Mouse (Mus musculus) G1E (cell line): ENCODE results near the gene Cnot4.

Source experiments
- CTCF ChIP-seq: IDR thresholded peaks from 2 replicates; pipeline ENCODE4 v1.5.1; 2012; ENCODE audit warnings: low read depth, low read length, inconsistent platforms, mixed read lengths
- GATA1 ChIP-seq: IDR thresholded peaks from 2 replicates; pipeline ENCODE4 v1.6.1; 2012; ENCODE audit warnings: borderline replicate concordance, low read length, inconsistent platforms, mixed read lengths
- GATA2 ChIP-seq: IDR thresholded peaks from 2 replicates; pipeline ENCODE4 v1.6.1; 2012; ENCODE audit warnings: low read depth, low read length, inconsistent platforms, borderline replicate concordance
- POLR2AphosphoS5 ChIP-seq: IDR thresholded peaks from 2 replicates; pipeline ENCODE4 v1.6.1; 2012; ENCODE audit warnings: low read depth, low read length, inconsistent platforms; ENCODE audit not compliant: insufficient replicate concordance
- TAL1 ChIP-seq: conservative IDR thresholded peaks from 2 replicates; pipeline ENCODE4 v1.6.1; 2012; ENCODE audit warnings: low read depth, low read length, inconsistent platforms, mixed read lengths

- TF ChIP-seq CTCF = no peak
- TF ChIP-seq TAL1 = no peak
- TF ChIP-seq GATA1 = no peak
- TF ChIP-seq GATA2 = no peak
- TF ChIP-seq POLR2AphosphoS5 = no peak
These were observed 138.8 kb downstream of the Cnot4 start for GRCm38 (mm10) chr6:34994692-34995091.
